In the genomic region with DNA sequence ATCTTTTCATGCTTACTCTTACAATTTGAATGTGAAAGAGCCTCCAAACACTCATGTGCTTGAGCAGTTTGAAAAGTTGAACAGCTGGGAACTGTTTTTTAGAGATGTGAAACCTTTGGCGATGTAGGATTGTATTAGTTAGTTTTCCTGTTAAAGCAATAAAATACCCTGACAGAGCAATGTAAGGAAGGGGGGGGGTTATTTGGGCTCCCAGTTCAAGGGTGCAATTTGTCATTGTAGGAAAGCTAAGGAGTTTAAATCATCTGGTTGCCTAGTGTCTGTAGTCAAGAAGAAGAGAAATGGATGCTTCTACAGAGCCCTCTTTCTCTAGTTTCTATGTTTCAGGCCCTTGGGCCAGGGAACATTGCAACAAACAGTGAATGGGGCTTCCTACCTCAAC, we compare ENCODE assay signal across 22 mouse cellular contexts.
"Had no signal": no experiment of that assay in that cellular context is flagged by ENCODE, and none has a peak within 500 bp of the region (broad histone marks: within the 10 kb centered on the region; RNA-seq: fewer than 3 reads in every experiment).

No protein-coding gene starts in this region.

- DNase-seq: liver, postnatal 0 days; lung, adult 2 months; lung, postnatal 14 days; lung, postnatal 36 days; midbrain, embryonic 14.5 days; retina, postnatal 1 day; right cerebral cortex, adult 18-20 months; right cerebral cortex, postnatal 25 days; right cerebral cortex, postnatal 4 days; spleen, adult 18-20 months; thymus, adult 18-20 months; thymus, postnatal 14 days; thymus, postnatal 36 days had no signal

- H3K9ac ChIP-seq: liver, postnatal 0 days; lung, embryonic 15.5 days; midbrain, embryonic 12.5 days; neural tube, embryonic 13.5 days; neural tube, embryonic 15.5 days had no signal

- H3K4me1 ChIP-seq: lung, embryonic 15.5 days; megakaryocyte, embryonic 14.5 days; midbrain, embryonic 12.5 days; neural tube, embryonic 13.5 days; neural tube, embryonic 15.5 days had no signal

- H3K9me3 ChIP-seq: lung, embryonic 15.5 days; megakaryocyte, embryonic 14.5 days; midbrain, embryonic 12.5 days; neural tube, embryonic 13.5 days; neural tube, embryonic 15.5 days had no signal

- H3K36me3 ChIP-seq: lung, embryonic 15.5 days; midbrain, embryonic 12.5 days; neural tube, embryonic 13.5 days; neural tube, embryonic 15.5 days had no signal

- H3K27me3 ChIP-seq: lung, embryonic 15.5 days; megakaryocyte, embryonic 14.5 days; midbrain, embryonic 12.5 days; neural tube, embryonic 13.5 days; neural tube, embryonic 15.5 days had no signal

- ATAC-seq: liver, postnatal 0 days; lung, postnatal 0 days; midbrain, embryonic 16.5 days had no signal

- H3K27ac ChIP-seq: lung, embryonic 15.5 days; macrophage; midbrain, embryonic 12.5 days; neural tube, embryonic 13.5 days; neural tube, embryonic 15.5 days had no signal

- H3K4me3 ChIP-seq: lung, embryonic 15.5 days; megakaryocyte, embryonic 14.5 days; midbrain, embryonic 12.5 days; myocyte; neural tube, embryonic 13.5 days; neural tube, embryonic 15.5 days had no signal

- H3K4me2 ChIP-seq: lung, embryonic 15.5 days; midbrain, embryonic 12.5 days; neural tube, embryonic 13.5 days; neural tube, embryonic 15.5 days had no signal
